ENCODE assay signal across 20 mouse cellular contexts in the genomic region with DNA sequence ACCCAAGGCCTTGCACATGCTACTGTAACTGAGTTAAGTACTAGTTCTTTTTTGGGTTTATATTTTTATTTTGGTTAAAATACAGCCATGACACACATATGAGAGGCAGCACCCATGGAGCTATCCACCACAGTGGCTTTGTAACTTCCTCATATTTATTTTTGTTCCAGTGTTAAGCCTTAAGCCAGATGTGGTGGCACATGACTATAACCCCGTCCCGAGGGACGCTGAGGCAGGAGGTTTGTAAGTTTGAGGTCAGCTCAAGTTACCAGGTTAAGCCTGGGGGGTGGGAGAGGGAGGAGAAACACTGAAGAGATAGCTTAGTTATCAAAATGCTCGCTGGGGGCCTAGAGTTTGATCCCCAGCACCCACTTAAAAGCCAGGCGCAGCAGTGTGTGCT. TPM values are rescaled to one million over a fixed set of nuclear protein-coding genes. Genes with fewer than 3 reads are reported as not detected.
DNase-seq lines count a peak whose midpoint lies in the region; ATAC-seq and TF ChIP-seq lines count a peak whose summit lies in the region.
"Had no signal": no experiment of that assay in that cellular context is flagged by ENCODE, and none has a peak within 500 bp of the region (broad histone marks: within the 10 kb centered on the region; RNA-seq: fewer than 3 reads in every experiment).

No protein-coding gene starts in this region.

- no peaks in the 10 kb centered on the region for H3K79me2 ChIP-seq in CH12.LX (replicated peaks; ENCODE audit: control insufficient read depth, extremely low read depth, insufficient read depth, poor library complexity, severe bottlenecking)

- no peak overlapping the region for H3K4me2 ChIP-seq in limb, embryonic 12.5 days
- peak overlapping the region; percentile 85 for H3K4me2 ChIP-seq in CH12.LX (ENCODE audit: insufficient read depth, low read depth, poor library complexity, severe bottlenecking)
- H3K4me2 ChIP-seq: embryonic facial prominence, embryonic 15.5 days; forebrain, embryonic 13.5 days; limb, embryonic 13.5 days; stomach, embryonic 15.5 days had no signal

- H3K9me3 ChIP-seq in limb, embryonic 12.5 days = no peaks in the 10 kb centered on the region
- no peaks in the 10 kb centered on the region for H3K9me3 ChIP-seq in limb, embryonic 10.5 days (replicated peaks)
- H3K9me3 ChIP-seq in CH12.LX (replicated peaks; ENCODE audit: low read length) = no peaks in the 10 kb centered on the region
- H3K9me3 ChIP-seq: embryonic facial prominence, embryonic 15.5 days; forebrain, embryonic 13.5 days; limb, embryonic 13.5 days; stomach, embryonic 15.5 days had no signal

- 59% methylated on average over 5 of the region's 5 CpGs for WGBS in limb, embryonic 12.5 days
- 71% methylated on average over 5 of the region's 5 CpGs for WGBS in limb, embryonic 10.5 days

- TF ChIP-seq CTCF in CH12.LX (conservative IDR thresholded peaks at IDR 0.05 in 1 of 2, IDR thresholded peaks at IDR 0.05 in 1 of 2; ENCODE audit: low read depth in 2 of 2, low read length in 2 of 2) = no peak

- TF ChIP-seq POLR2A in CH12.LX (IDR thresholded peaks at IDR 0.05; ENCODE audit: low read depth, low read length) = no peak

- no peaks in the 10 kb centered on the region for H3K27me3 ChIP-seq in limb, embryonic 12.5 days
- no peaks in the 10 kb centered on the region for H3K27me3 ChIP-seq in limb, embryonic 10.5 days (ENCODE audit: low read depth, poor library complexity, severe bottlenecking)
- no peaks in the 10 kb centered on the region for H3K27me3 ChIP-seq in CH12.LX (replicated peaks)
- H3K27me3 ChIP-seq: embryonic facial prominence, embryonic 15.5 days; forebrain, embryonic 13.5 days; limb, embryonic 13.5 days; stomach, embryonic 15.5 days had no signal

- in situ Hi-C loops in CH12.LX (cut with MboI; ENCODE audit: low pct_ligation_motif_present, low pct_unique_long_range_greater_than_20kb, low sequenced_read_pairs) = no loop called here

- H3K4me1 ChIP-seq in limb, embryonic 12.5 days (replicated peaks) = peaks cover 16% of the 10 kb centered on the region
- H3K4me1 ChIP-seq in limb, embryonic 10.5 days = peaks cover 28% of the 10 kb centered on the region
- peaks cover 27 to 79% of the 10 kb centered on the region in 2 experiments for H3K4me1 ChIP-seq in CH12.LX (ENCODE audit: control insufficient read depth in 1 of 2, insufficient read depth in 2 of 2)

- peak; percentile 87 for TF ChIP-seq EP300 in CH12.LX (IDR thresholded peaks at IDR 0.05; ENCODE audit: low read length)

- no peak overlapping the region for H3K4me3 ChIP-seq in limb, embryonic 12.5 days (replicated peaks)
- no peak overlapping the region for H3K4me3 ChIP-seq in limb, embryonic 10.5 days
- H3K4me3 ChIP-seq in CH12.LX (replicated peaks in 1 of 3; ENCODE audit: low read depth in 2 of 3, low read length in 2 of 3, poor library complexity in 1 of 3) = no peak overlapping the region
- H3K4me3 ChIP-seq: embryonic facial prominence, embryonic 15.5 days; forebrain, embryonic 13.5 days; limb, embryonic 13.5 days; stomach, embryonic 15.5 days had no signal

- TF ChIP-seq RAD21 in CH12.LX (IDR thresholded peaks at IDR 0.05; ENCODE audit: low read depth, low read length) = no peak

- dilution Hi-C loops in CH12.LX (cut with MboI; ENCODE audit: extremely low pct_ligation_motif_present, extremely low pct_unique_long_range_greater_than_20kb, low sequenced_read_pairs) = no loop called here

- DNase-seq in limb, embryonic 10.5 days (ENCODE audit: low spot score) = no peak
- peak; percentile 96 for DNase-seq in CH12.LX (ENCODE audit: extremely low read depth)
- DNase-seq in spleen, adult 12 weeks (ENCODE audit: low spot score) = peak; percentile 50
- DNase-seq in frontal cortex, postnatal 36 days (ENCODE audit: low spot score in 2 of 2) = no peak
- DNase-seq in cerebellum, adult 8-10 months = no peak
- DNase-seq in thymus, postnatal 14 days = no peak
- DNase-seq: cerebellum, adult 2 months; kidney, adult 2 months; kidney, postnatal 4 days; layer of hippocampus, postnatal 36 days; lung, adult 2 months; right cerebral cortex, postnatal 14 days had no signal

- H3K9ac ChIP-seq in limb, embryonic 12.5 days (replicated peaks) = no peak overlapping the region
- H3K9ac ChIP-seq in CH12.LX (ENCODE audit: insufficient read depth, low read depth) = peak overlapping the region; percentile 50
- H3K9ac ChIP-seq: embryonic facial prominence, embryonic 15.5 days; forebrain, embryonic 13.5 days; limb, embryonic 13.5 days; stomach, embryonic 15.5 days had no signal

- 0 out of 2 replicates have a peak, but pooled peaks have one; percentile 42 for ATAC-seq in limb, embryonic 12.5 days (ENCODE audit: insufficient number of reproducible peaks, insufficient read depth, low FRiP score, low TSS enrichment, low read depth)
- peak; percentile 44 for ATAC-seq in granulocyte monocyte progenitor cell, adult 5-6 weeks (replicated peaks; ENCODE audit: poor library complexity, severe bottlenecking)
- ATAC-seq: CD4-positive, CD25-positive, alpha-beta regulatory T cell, adult 4 months; forebrain, embryonic 13.5 days; hindbrain, postnatal 0 days had no signal

- no peak overlapping the region for H3K27ac ChIP-seq in limb, embryonic 12.5 days
- no peak overlapping the region for H3K27ac ChIP-seq in limb, embryonic 10.5 days
- 0 out of 2 replicates have a peak overlapping the region, but pooled peaks have one; percentile 54 for H3K27ac ChIP-seq in CH12.LX (ENCODE audit: insufficient read depth, low read depth)
- H3K27ac ChIP-seq: embryonic facial prominence, embryonic 15.5 days; forebrain, embryonic 13.5 days; hindbrain, postnatal 0 days; limb, embryonic 13.5 days; stomach, embryonic 15.5 days had no signal

- no peaks in the 10 kb centered on the region for H3K36me3 ChIP-seq in limb, embryonic 12.5 days
- H3K36me3 ChIP-seq in limb, embryonic 10.5 days = no peaks in the 10 kb centered on the region
- H3K36me3 ChIP-seq in CH12.LX (replicated peaks in 1 of 2; ENCODE audit: control insufficient read depth in 1 of 2, insufficient read depth in 1 of 2, low read length in 1 of 2) = no peaks in the 10 kb centered on the region
- H3K36me3 ChIP-seq: embryonic facial prominence, embryonic 15.5 days; limb, embryonic 13.5 days; stomach, embryonic 15.5 days had no signal

TF ChIP-seq in CH12.LX, 34 proteins besides CTCF, POLR2A, EP300 and RAD21 (continues in another document):
- TF ChIP-seq JUND (conservative IDR thresholded peaks at IDR 0.05; ENCODE audit: low read depth, low read length) (peak; percentile 42; the same call in 1 of the 2 replicates), IRF4 (IDR thresholded peaks at IDR 0.05; ENCODE audit: low read depth, low read length) (peak; percentile 66), CHD2 (IDR thresholded peaks at IDR 0.05; ENCODE audit: low read length) (peak; percentile 70), UBTF (IDR thresholded peaks at IDR 0.05; ENCODE audit: low read depth, low read length) (no peak), ZNF384 (IDR thresholded peaks at IDR 0.05; ENCODE audit: low read depth, low read length) (no peak), KAT2A (IDR thresholded peaks at IDR 0.05; ENCODE audit: insufficient replicate concordance, low read length) (0 out of 2 replicates have a peak, but pooled peaks have one; percentile 45), RCOR1 (conservative IDR thresholded peaks at IDR 0.05; ENCODE audit: low read depth, low read length) (0 out of 2 replicates have a peak, but pooled peaks have one; percentile 66), MEF2A (IDR thresholded peaks at IDR 0.05; ENCODE audit: borderline replicate concordance, low read depth, low read length) (peak; percentile 96), MXI1 (IDR thresholded peaks at IDR 0.05; ENCODE audit: low read depth, low read length) (no peak), MAFK (IDR thresholded peaks at IDR 0.05; ENCODE audit: insufficient replicate concordance, low read length) (peak; percentile 81), TCF12 (IDR thresholded peaks at IDR 0.05; ENCODE audit: low read depth, low read length) (peak; percentile 92), ELF1 (IDR thresholded peaks at IDR 0.05; ENCODE audit: low read depth, low read length) (peak; percentile 54; the same call in 1 of the 2 replicates), E2F4 (IDR thresholded peaks at IDR 0.05; ENCODE audit: insufficient replicate concordance, low read depth, low read length) (no peak), ZMIZ1 (IDR thresholded peaks at IDR 0.05; ENCODE audit: low read depth, low read length) (no peak), MYC (IDR thresholded peaks at IDR 0.05; ENCODE audit: low read depth, low read length) (peak; percentile 69; the same call in 1 of the 2 replicates), HCFC1 (IDR thresholded peaks at IDR 0.05; ENCODE audit: low read depth, low read length) (no peak), CHD1 (IDR thresholded peaks at IDR 0.05; ENCODE audit: low read depth, low read length) (no peak), GABPA (IDR thresholded peaks at IDR 0.05; ENCODE audit: insufficient replicate concordance, low read depth, low read length) (no peak), NRF1 (IDR thresholded peaks at IDR 0.05; ENCODE audit: low read depth, low read length) (no peak), MAZ (IDR thresholded peaks at IDR 0.05; ENCODE audit: low read depth, low read length) (peak; percentile 67; the same call in 1 of the 2 replicates), NELFE (IDR thresholded peaks at IDR 0.05; ENCODE audit: low read depth, low read length) (0 out of 2 replicates have a peak, but pooled peaks have one; percentile 20), JUN (IDR thresholded peaks at IDR 0.05; ENCODE audit: insufficient read depth, low read depth, low read length) (no peak), ZC3H11A (IDR thresholded peaks at IDR 0.05; ENCODE audit: low read depth, low read length) (no peak)

RNA-seq across cellular contexts. Expression of gene Incenp, which starts 37.2 kb away (rescaled TPM):
- polyA plus RNA-seq in limb, embryonic 12.5 days (2016; fragmentation: Nextera tagmentation; extraction: Ambion mirVana) = 140 and 148 TPM in 2 replicates
- 167 and 183 TPM in 2 replicates for polyA plus RNA-seq in limb, embryonic 10.5 days (2016; fragmentation: Nextera tagmentation; extraction: Ambion mirVana)
- total RNA-seq in CH12.LX (2012; rRNA removed) = 73.4 and 84.3 TPM in 2 replicates
- 58.5 and 63.7 TPM in 2 replicates for total RNA-seq in CH12.LX (2014; rRNA removed)
- 201 and 238 TPM in 2 replicates for polyA plus RNA-seq in CH12.LX (2012; ENCODE audit: insufficient read length, low read depth)
- 143 and 171 TPM in 2 replicates for total RNA-seq in granulocyte monocyte progenitor cell, adult 5-6 weeks (2014; fragmentation: Nextera tagmentation)
- total RNA-seq in granulocyte monocyte progenitor cell, adult 5-6 weeks (2017) = 99.8 and 115 TPM in 2 replicates

RNA-seq across cellular contexts. Expression of gene Fth1, which starts 43.8 kb away (rescaled TPM):
- 1,334 and 1,385 TPM in 2 replicates for polyA plus RNA-seq in limb, embryonic 12.5 days (2016; fragmentation: Nextera tagmentation; extraction: Ambion mirVana)
- 1,175 and 1,229 TPM in 2 replicates for polyA plus RNA-seq in limb, embryonic 10.5 days (2016; fragmentation: Nextera tagmentation; extraction: Ambion mirVana)
- total RNA-seq in CH12.LX (2012; rRNA removed) (284 and 317 TPM in 2 replicates), CH12.LX (2014; rRNA removed) (279 and 303 TPM in 2 replicates)
- 2,849 and 3,031 TPM in 2 replicates for polyA plus RNA-seq in CH12.LX (2012; ENCODE audit: insufficient read length, low read depth)
- total RNA-seq in granulocyte monocyte progenitor cell, adult 5-6 weeks (2014; fragmentation: Nextera tagmentation) = 806 and 810 TPM in 2 replicates
- total RNA-seq in granulocyte monocyte progenitor cell, adult 5-6 weeks (2017) = 350 and 359 TPM in 2 replicates

Comparison
In these comparisons a context has a peak if more than half of its experiments do, and no peak if none do; other contexts are left out.
1. DNase-seq: peak in CH12.LX (single experiment) and spleen, adult 12 weeks (single experiment); none in limb, embryonic 10.5 days (single experiment), frontal cortex, postnatal 36 days (0 of 2), cerebellum, adult 8-10 months (single experiment) and thymus, postnatal 14 days (single experiment).